22 mouse cellular contexts compared by ENCODE assay signal in genomic region chr5:120197813-120198387, GRCm38 (mm10).
DNase-seq lines count a peak whose midpoint lies in the region; ATAC-seq lines count a peak whose summit lies in the region.
"Had no signal": no experiment of that assay in that cellular context is flagged by ENCODE, and none has a peak within 500 bp of the region (broad histone marks: within the 10 kb centered on the region; RNA-seq: fewer than 3 reads in every experiment).

No protein-coding gene starts in this region.

- WGBS in midbrain, embryonic 14.5 days = 79% methylated on average over 10 of the region's 10 CpGs
- WGBS in midbrain, embryonic 11.5 days = 88% methylated on average over 10 of the region's 10 CpGs
- WGBS in neural tube, embryonic 15.5 days = 68% methylated on average over 10 of the region's 10 CpGs

- H3K27ac ChIP-seq in midbrain, embryonic 14.5 days (replicated peaks; ENCODE audit: low read depth, low read length) = 0 out of 2 replicates have a peak overlapping the region, but pooled peaks have one; percentile 32
- H3K27ac ChIP-seq in midbrain, embryonic 11.5 days (ENCODE audit: low read depth, low read length) = no peak overlapping the region
- H3K27ac ChIP-seq in neural tube, embryonic 15.5 days (replicated peaks) = peak overlapping the region; percentile 48
- H3K27ac ChIP-seq: forebrain, embryonic 10.5 days; heart, embryonic 13.5 days; limb, embryonic 12.5 days; liver, embryonic 12.5 days; stomach, postnatal 0 days had no signal

- no peak for ATAC-seq in cerebellum, adult (ENCODE audit: insufficient number of reproducible peaks, low FRiP score, low TSS enrichment)
- ATAC-seq in midbrain, embryonic 14.5 days (ENCODE audit: low FRiP score, low TSS enrichment) = no peak
- ATAC-seq in midbrain, embryonic 11.5 days (ENCODE audit: low FRiP score) = no peak
- ATAC-seq in neural tube, embryonic 15.5 days (ENCODE audit: low FRiP score) = no peak
- ATAC-seq: activated CD4-positive, CD25-positive, alpha-beta regulatory T cell, adult 4 months; liver, embryonic 12.5 days had no signal

- H3K4me1 ChIP-seq in midbrain, embryonic 14.5 days (ENCODE audit: control insufficient read depth, insufficient read depth, low read length) = peaks cover 37% of the 10 kb centered on the region
- 0 out of 2 replicates have a peak, but pooled peaks cover 2% of the 10 kb centered on the region for H3K4me1 ChIP-seq in midbrain, embryonic 11.5 days (ENCODE audit: control insufficient read depth, insufficient read depth, low read length)
- H3K4me1 ChIP-seq in neural tube, embryonic 15.5 days = peaks cover 53% of the 10 kb centered on the region

- H3K4me2 ChIP-seq in midbrain, embryonic 14.5 days (ENCODE audit: low read length) = no peak overlapping the region
- no peak overlapping the region for H3K4me2 ChIP-seq in midbrain, embryonic 11.5 days
- no peak overlapping the region for H3K4me2 ChIP-seq in neural tube, embryonic 15.5 days
- H3K4me2 ChIP-seq: heart, embryonic 13.5 days; limb, embryonic 12.5 days; liver, embryonic 12.5 days had no signal

- 0 out of 2 replicates have a peak, but pooled peaks cover 9% of the 10 kb centered on the region for H3K36me3 ChIP-seq in midbrain, embryonic 14.5 days (ENCODE audit: control insufficient read depth, insufficient read depth, low read length)
- peaks cover 3% of the 10 kb centered on the region; the same call in 1 of the 2 replicates for H3K36me3 ChIP-seq in midbrain, embryonic 11.5 days (ENCODE audit: control insufficient read depth, insufficient read depth, low read length)
- H3K36me3 ChIP-seq in neural tube, embryonic 15.5 days = no peaks in the 10 kb centered on the region

- no peaks in the 10 kb centered on the region for H3K27me3 ChIP-seq in midbrain, embryonic 14.5 days (ENCODE audit: control insufficient read depth, insufficient read depth, low read length)
- H3K27me3 ChIP-seq in midbrain, embryonic 11.5 days (ENCODE audit: control insufficient read depth, insufficient read depth, low read length) = no peaks in the 10 kb centered on the region
- no peaks in the 10 kb centered on the region for H3K27me3 ChIP-seq in neural tube, embryonic 15.5 days (replicated peaks)
- H3K27me3 ChIP-seq: heart, embryonic 13.5 days; limb, embryonic 12.5 days; liver, embryonic 12.5 days had no signal

- H3K4me3 ChIP-seq in midbrain, embryonic 14.5 days (replicated peaks; ENCODE audit: low read depth, low read length) = no peak overlapping the region
- H3K4me3 ChIP-seq in midbrain, embryonic 11.5 days (ENCODE audit: low read depth, low read length) = no peak overlapping the region
- no peak overlapping the region for H3K4me3 ChIP-seq in neural tube, embryonic 15.5 days (replicated peaks)
- H3K4me3 ChIP-seq: forebrain, embryonic 10.5 days; heart, embryonic 13.5 days; limb, embryonic 12.5 days; liver, embryonic 12.5 days; myocyte had no signal

- peak; percentile 25 for DNase-seq in cerebellum, adult 9-11 months
- peak; percentile 51 for DNase-seq in gastrocnemius, postnatal 25 days
- no peak for DNase-seq in gastrocnemius, postnatal 4 days (ENCODE audit: low spot score in 2 of 2)
- no peak for DNase-seq in midbrain, embryonic 14.5 days
- no peak for DNase-seq in midbrain, embryonic 11.5 days (ENCODE audit: low spot score, missing footprints)
- DNase-seq in adrenal gland, adult 18-20 months (ENCODE audit: low spot score in 2 of 2) = no peak
- DNase-seq: adrenal gland, postnatal 14 days; heart, adult 18-20 months; kidney, postnatal 36 days; layer of hippocampus, adult 9-11 months; lung, adult 2 months; lung, postnatal 36 days; retina, postnatal 1 day had no signal

- H3K9ac ChIP-seq in midbrain, embryonic 14.5 days (replicated peaks; ENCODE audit: low read length) = no peak overlapping the region
- H3K9ac ChIP-seq in midbrain, embryonic 11.5 days (ENCODE audit: low read length) = no peak overlapping the region
- H3K9ac ChIP-seq in neural tube, embryonic 15.5 days (replicated peaks) = no peak overlapping the region
- H3K9ac ChIP-seq: heart, embryonic 13.5 days; limb, embryonic 12.5 days; liver, embryonic 12.5 days had no signal

- H3K9me3 ChIP-seq in midbrain, embryonic 14.5 days (ENCODE audit: control insufficient read depth, low read length) = no peaks in the 10 kb centered on the region
- no peaks in the 10 kb centered on the region for H3K9me3 ChIP-seq in midbrain, embryonic 11.5 days (ENCODE audit: control insufficient read depth, low read length)
- no peaks in the 10 kb centered on the region for H3K9me3 ChIP-seq in neural tube, embryonic 15.5 days (replicated peaks)
- H3K9me3 ChIP-seq: heart, embryonic 13.5 days; limb, embryonic 12.5 days; liver, embryonic 12.5 days had no signal

Comparison
In these comparisons a context has a peak if more than half of its experiments do, and no peak if none do; other contexts are left out.
1. DNase-seq: peak in cerebellum, adult 9-11 months (single experiment) and gastrocnemius, postnatal 25 days (single experiment); none in gastrocnemius, postnatal 4 days (0 of 2), midbrain, embryonic 14.5 days (single experiment), midbrain, embryonic 11.5 days (single experiment) and adrenal gland, adult 18-20 months (0 of 2).